Mouse (Mus musculus): ENCODE measurements around the gene Tshz3.

GRCm38 (mm10) chr7:36694642-36695191 is 3.2 kb upstream of the Tshz3 start:
- TF ChIP-seq CTCF (IDR thresholded peaks at IDR 0.05; ENCODE audit: low read depth, low read length) (no peak), POLR2AphosphoS5 (IDR thresholded peaks at IDR 0.05; ENCODE audit: insufficient replicate concordance, low read depth, low read length) (no peak), GATA1 (IDR thresholded peaks at IDR 0.05; ENCODE audit: borderline replicate concordance, low read length) (no peak)
